Mouse (Mus musculus) brown adipose tissue, adult 24 weeks (tissue): ENCODE data around the gene Tspan11. TPM values are rescaled to one million over a fixed set of nuclear protein-coding genes. Genes with fewer than 3 reads are reported as not detected.

Experiments
- polyA plus RNA-seq: library from polyadenylated mRNA; stranded (reverse); fragments of >200 nt; gene quantifications from 2 replicates; pipeline ENCODE4 v1.2.4, GENCODE M21; 2012; ENCODE audit not compliant: missing spikeins, insufficient read depth, insufficient read length

Gene Tspan11
- polyA plus RNA-seq, 1 experiment: 0.48 TPM

Other genes starting within 250 kb of the Tspan11 start
- not detected in 2 replicates for gene Prmt8, start 118.1 kb upstream of the Tspan11 start, polyA plus RNA-seq